Comparison of ENCODE assay signal across 17 mouse cellular contexts in the genomic region with DNA sequence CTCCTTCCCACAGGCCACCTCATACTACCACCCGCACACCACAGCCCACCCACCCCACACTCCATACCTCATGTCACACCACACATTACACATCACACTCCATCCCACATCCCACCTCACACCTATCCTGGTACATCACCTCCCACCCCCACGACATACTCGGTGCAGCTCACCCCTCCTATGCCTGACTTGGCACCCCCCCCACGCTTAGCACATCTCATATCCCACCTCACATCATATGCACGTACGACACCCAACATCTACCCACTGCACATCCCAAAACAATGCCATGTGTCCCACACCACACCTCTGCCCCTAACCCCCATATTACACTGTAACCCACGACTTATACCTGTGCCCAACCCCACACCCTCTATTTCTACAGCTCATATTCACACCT.
"Had no signal": no experiment of that assay in that cellular context is flagged by ENCODE, and none has a peak within 500 bp of the region (broad histone marks: within the 10 kb centered on the region; RNA-seq: fewer than 3 reads in every experiment).

No protein-coding gene starts in this region.

- H3K4me1 ChIP-seq: liver, embryonic 13.5 days had no signal

- H3K4me2 ChIP-seq: limb, embryonic 12.5 days; limb, embryonic 15.5 days; liver, embryonic 13.5 days; midbrain, embryonic 12.5 days had no signal

- H3K9ac ChIP-seq: limb, embryonic 12.5 days; limb, embryonic 15.5 days; liver, embryonic 13.5 days; midbrain, embryonic 12.5 days had no signal

- H3K27ac ChIP-seq: limb, embryonic 12.5 days; limb, embryonic 15.5 days; liver, embryonic 13.5 days had no signal

- ATAC-seq: intestine, embryonic 16.5 days; lung, postnatal 0 days had no signal

- H3K9me3 ChIP-seq: limb, embryonic 12.5 days; limb, embryonic 15.5 days; liver, embryonic 13.5 days; midbrain, embryonic 12.5 days had no signal

- H3K4me3 ChIP-seq: limb, embryonic 12.5 days; limb, embryonic 15.5 days; liver, embryonic 13.5 days; midbrain, embryonic 12.5 days had no signal

- H3K27me3 ChIP-seq: liver, embryonic 13.5 days had no signal

- DNase-seq: kidney, adult 18-20 months; kidney, adult 9 months; kidney, postnatal 14 days; kidney, postnatal 4 days; left cerebral cortex, postnatal 4 days; liver, embryonic 13.5 days; lung, adult 2 months; right cerebral cortex, adult 18-20 months; right cerebral cortex, postnatal 14 days; right cerebral cortex, postnatal 4 days; thymus, adult 18-20 months; thymus, postnatal 36 days had no signal

- H3K36me3 ChIP-seq: limb, embryonic 12.5 days; limb, embryonic 15.5 days; liver, embryonic 13.5 days; midbrain, embryonic 12.5 days had no signal
